Mouse (Mus musculus) midbrain, embryonic 11.5 days (tissue): ENCODE measurements at regions not wholly inside any gene's neighbourhood (a gene's known extent, or its start where the extent isn't known, plus 50 kb on each side); places are given as distances from the start of the nearest gene placed in this dataset.

Source experiments
- ATAC-seq: fragments of 200-750 bp; cut with Nextera tagmentation; 2 replicates; pipeline ENCODE4 v1.8.0; 2017; ENCODE audit warnings: moderate TSS enrichment, moderate library complexity; ENCODE audit not compliant: low FRiP score
- DNase-seq: peaks from one replicate; pipeline ENCODE4 v3.0.0; 2015; ENCODE audit warnings: low spot score; ENCODE audit errors: missing footprints
- H3K27ac ChIP-seq: fragments of 300-500 bp; sonication (generic); 2 replicates; pipeline ENCODE4 v1.5.1; 2014; ENCODE audit warnings: low read depth, low read length
- H3K27me3 ChIP-seq: fragments of 300-500 bp; sonication (generic); 2 replicates; pipeline ENCODE4 v1.6.1; 2014; ENCODE audit warnings: mild to moderate bottlenecking, low read length, moderate library complexity, mixed read lengths; ENCODE audit not compliant: control insufficient read depth, insufficient read depth
- H3K36me3 ChIP-seq: fragments of 300-500 bp; sonication (generic); 2 replicates; pipeline ENCODE4 v1.6.1; 2014; ENCODE audit warnings: mild to moderate bottlenecking, low read length, moderate library complexity, mixed read lengths; ENCODE audit not compliant: control insufficient read depth, insufficient read depth
- H3K4me1 ChIP-seq: fragments of 300-500 bp; sonication (generic); 2 replicates; pipeline ENCODE4 v1.6.1; 2014; ENCODE audit warnings: low read length; ENCODE audit not compliant: control insufficient read depth, insufficient read depth
- H3K4me2 ChIP-seq: fragments of 300-500 bp; sonication (generic); 2 replicates; pipeline ENCODE4 v1.6.1; 2014; ENCODE audit warnings: mild to moderate bottlenecking, moderate library complexity
- H3K4me3 ChIP-seq: fragments of 300-500 bp; sonication (generic); 2 replicates; pipeline ENCODE4 v1.5.1; 2014; ENCODE audit warnings: low read depth, low read length
- H3K9ac ChIP-seq: fragments of 300-500 bp; sonication (generic); 2 replicates; pipeline ENCODE4 v1.6.1; 2014; ENCODE audit warnings: low read length
- H3K9me3 ChIP-seq: fragments of 300-500 bp; sonication (generic); 2 replicates; pipeline ENCODE4 v1.6.1; 2016; ENCODE audit warnings: low read length; ENCODE audit not compliant: control insufficient read depth
- WGBS: fragments of 180-500 bp; shearing (Covaris S2); extraction: QIAGEN DNeasy Blood & Tissue Kit; methylation state at CpG from one replicate; pipeline ENCODE4 v1.1.7; 2014; 5-methylcytosine and 5-hydroxymethylcytosine counted together

DNA sequence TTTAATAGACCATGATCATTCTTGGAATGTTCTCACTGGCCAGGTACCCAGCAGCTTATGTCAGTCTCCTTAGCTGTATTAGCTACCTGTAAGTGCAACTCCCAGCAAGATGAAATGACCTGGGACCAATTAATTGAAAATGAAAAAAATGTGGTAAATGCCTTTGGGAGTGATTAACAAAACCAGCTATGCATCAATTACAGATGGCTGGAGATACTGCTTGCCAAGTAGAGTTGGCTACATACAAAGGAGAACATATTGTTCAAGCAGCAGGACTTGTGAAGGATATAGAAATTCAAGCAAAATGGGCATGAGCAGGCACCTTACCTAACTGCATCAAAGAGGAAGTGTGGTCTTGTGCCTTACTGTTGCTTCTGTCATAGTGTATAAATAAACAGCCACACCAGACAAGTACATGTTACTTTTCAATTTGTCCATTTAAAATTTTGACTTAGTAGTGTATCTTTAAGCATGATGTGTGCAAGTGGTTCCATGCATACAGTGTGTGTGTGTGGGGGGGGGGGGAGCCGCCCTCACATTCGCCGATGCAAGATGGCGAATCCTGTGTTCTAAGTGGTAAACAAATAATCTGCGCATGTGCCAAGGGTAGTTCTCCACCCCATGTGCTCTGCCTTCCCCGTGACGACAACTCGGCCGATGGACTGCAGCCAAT, 307.0 kb downstream of the Pcdh17 start:
- ATAC-seq (no peak), DNase-seq (no peak)
- no peak overlapping the region for H3K9ac ChIP-seq
- no peaks in the 10 kb centered on the region for H3K9me3 ChIP-seq
- WGBS: over 99% methylated on average over 5 of the region's 9 CpGs
- no peaks in the 10 kb centered on the region for H3K4me1 ChIP-seq
- H3K27ac ChIP-seq: no peak overlapping the region
- H3K36me3 ChIP-seq: no peaks in the 10 kb centered on the region
- no peak overlapping the region for H3K4me3 ChIP-seq
- no peaks in the 10 kb centered on the region for H3K27me3 ChIP-seq
- H3K4me2 ChIP-seq: no peak overlapping the region

DNA sequence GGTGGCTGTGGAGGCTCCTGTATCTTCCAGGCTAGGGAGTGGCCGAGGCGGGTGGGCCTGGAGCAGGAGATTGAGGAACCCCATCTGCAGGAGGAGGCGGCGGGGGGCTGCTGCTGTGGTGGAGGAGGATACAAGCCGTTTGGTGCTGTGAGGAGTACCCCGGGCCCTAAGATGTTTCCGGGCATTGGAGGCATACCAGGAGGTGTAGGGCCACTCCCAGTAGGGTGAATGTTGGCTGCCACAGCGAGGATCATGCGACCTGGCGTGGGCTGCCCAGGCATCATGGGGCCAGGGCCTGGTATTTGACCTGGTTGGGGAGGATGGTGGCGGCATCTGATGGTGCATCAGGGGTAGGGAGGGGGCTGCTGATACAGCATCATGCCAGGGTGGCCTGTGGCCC, 314.2 kb downstream of the Pcdh17 start:
- Histone ChIP-seq H3K4me1 (no peaks in the 10 kb centered on the region), H3K4me2 (no peak overlapping the region), H3K36me3 (no peaks in the 10 kb centered on the region), H3K4me3 (no peak overlapping the region), H3K9ac (no peak overlapping the region), H3K27ac (no peak overlapping the region), H3K27me3 (no peaks in the 10 kb centered on the region), H3K9me3 (no peaks in the 10 kb centered on the region)
- 91% methylated on average over 11 of the region's 11 CpGs for WGBS
- DNase-seq (no peak), ATAC-seq (0 out of 2 replicates have a peak, but pooled peaks have one; percentile 33)

DNA sequence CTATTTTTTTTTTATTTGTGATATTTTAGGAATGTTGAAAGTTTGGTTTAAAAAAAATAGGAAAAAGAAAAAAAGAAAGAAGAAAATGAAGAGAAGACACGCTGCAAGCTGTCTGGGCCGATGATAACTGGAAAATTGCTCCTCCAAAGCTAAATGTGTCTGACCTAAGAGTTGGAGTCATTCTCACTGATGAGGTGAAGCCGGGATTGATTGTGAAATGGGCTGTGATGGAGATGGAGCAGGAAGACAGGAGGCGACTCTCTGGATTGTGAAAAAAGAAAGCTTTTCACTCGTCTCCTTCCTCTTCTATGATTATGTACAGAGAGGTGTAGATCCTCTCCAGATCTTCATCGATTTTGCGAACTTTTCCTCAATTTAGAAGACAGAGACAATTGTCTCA, 349.8 kb downstream of the Pcdh17 start:
- WGBS: 89% methylated on average over 7 of the region's 7 CpGs
- ATAC-seq (no peak), DNase-seq (no peak)
- Histone ChIP-seq H3K9ac (no peak overlapping the region), H3K27ac (no peak overlapping the region), H3K4me3 (no peak overlapping the region), H3K36me3 (no peaks in the 10 kb centered on the region), H3K9me3 (no peaks in the 10 kb centered on the region), H3K4me1 (no peaks in the 10 kb centered on the region), H3K4me2 (no peak overlapping the region), H3K27me3 (no peaks in the 10 kb centered on the region)

DNA sequence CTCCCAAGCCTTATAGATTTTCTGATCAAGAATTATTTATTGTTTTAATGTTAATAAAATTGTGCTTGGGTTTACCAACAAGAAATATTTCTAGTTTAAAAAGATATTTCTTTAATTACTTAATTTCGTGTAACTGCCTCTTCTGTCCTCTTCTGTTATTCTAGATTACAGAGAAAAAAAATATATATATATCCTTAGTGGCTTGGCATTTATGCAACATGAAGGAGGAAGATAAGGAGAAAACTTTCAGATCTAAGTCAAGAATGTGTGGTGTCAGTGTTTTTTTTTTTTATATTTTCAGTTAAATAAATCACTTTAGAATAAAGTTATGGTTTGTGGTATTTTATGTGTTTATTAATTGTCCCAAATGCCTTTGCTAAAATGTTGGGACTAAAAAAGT, 357.6 kb downstream of the Pcdh17 start:
- DNase-seq (no peak), ATAC-seq (no peak)
- Histone ChIP-seq H3K4me1 (no peaks in the 10 kb centered on the region), H3K4me2 (no peak overlapping the region), H3K9ac (no peak overlapping the region), H3K9me3 (no peaks in the 10 kb centered on the region), H3K4me3 (no peak overlapping the region), H3K27ac (no peak overlapping the region), H3K27me3 (no peaks in the 10 kb centered on the region), H3K36me3 (no peaks in the 10 kb centered on the region)
- WGBS: 65% methylated on average over 1 of the region's 1 CpGs

DNA sequence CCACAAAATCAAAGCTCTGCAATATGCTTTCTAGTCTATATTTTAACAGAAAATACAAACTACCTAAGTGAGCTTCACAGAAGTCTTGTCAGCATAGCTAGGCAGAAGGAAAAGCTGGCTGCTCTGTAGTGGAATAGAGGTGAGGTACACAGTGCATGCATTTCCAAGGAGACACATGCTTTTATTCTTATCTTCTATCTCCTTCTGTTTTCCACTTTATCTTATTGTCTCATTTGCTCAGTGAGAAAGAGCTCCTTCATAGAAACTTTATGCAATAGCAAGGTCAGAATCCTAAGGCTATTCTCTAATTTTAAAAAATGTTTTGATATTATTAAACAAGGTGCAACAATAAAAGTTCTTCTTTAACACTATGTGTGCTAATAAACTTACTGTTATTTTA, 359.3 kb downstream of the Pcdh17 start:
- no peaks in the 10 kb centered on the region for H3K27me3 ChIP-seq
- no peak for DNase-seq
- no peak overlapping the region for H3K4me3 ChIP-seq
- H3K9me3 ChIP-seq: no peaks in the 10 kb centered on the region
- H3K27ac ChIP-seq: no peak overlapping the region
- no peak for ATAC-seq
- H3K9ac ChIP-seq: no peak overlapping the region
- no peak overlapping the region for H3K4me2 ChIP-seq
- no peaks in the 10 kb centered on the region for H3K36me3 ChIP-seq
- H3K4me1 ChIP-seq: no peaks in the 10 kb centered on the region
